Mouse (Mus musculus) urinary bladder, adult 2 months (tissue): Measurements from ENCODE around the gene Tenm4. TPM values are rescaled to one million over a fixed set of nuclear protein-coding genes. Genes with fewer than 3 reads are reported as not detected.

Experiments used
- DNase-seq: peaks from one replicate; pipeline ENCODE4 v3.0.0; 2022; ENCODE audit warnings: low spot score
- polyA plus RNA-seq: library from polyadenylated mRNA; depleted of rRNA; stranded (reverse); fragments of >200 nt; gene quantifications from 2 replicates; pipeline ENCODE4 v1.2.3, GENCODE M21; 2012

Tenm4 gene
- polyA plus RNA-seq, 1 experiment: 0.65 TPM

DNA sequence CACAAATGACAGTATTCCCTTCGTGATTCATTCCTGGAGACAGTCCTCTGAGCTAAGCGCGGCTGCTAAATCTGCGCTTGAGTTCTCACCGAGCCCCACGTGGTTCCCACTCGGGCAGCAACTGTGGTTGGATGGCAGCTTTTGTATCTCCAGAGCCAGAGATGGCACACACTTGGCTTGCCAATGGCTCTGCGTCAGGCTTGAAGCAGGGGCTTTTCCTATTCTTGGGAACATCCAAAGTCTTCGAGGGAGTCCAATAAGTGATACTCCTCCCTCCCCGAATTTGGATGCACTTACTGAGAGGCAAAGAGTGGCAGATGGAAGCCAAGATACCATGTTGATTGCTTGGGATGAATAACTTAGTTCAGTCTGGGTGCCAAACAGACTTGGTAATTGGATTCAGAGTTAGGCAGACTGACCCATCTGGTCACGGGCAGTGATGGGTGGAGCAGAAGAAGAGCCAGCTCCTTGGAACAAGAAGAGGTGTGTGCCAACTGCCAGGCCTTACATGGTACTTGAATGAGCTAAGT, 303.6 kb downstream of the Tenm4 start:
- no peak for DNase-seq

- no peak for DNase-seq
Observed at GRCm38 (mm10) chr7:96476987-96477613, 306.1 kb downstream of the Tenm4 start.

DNA sequence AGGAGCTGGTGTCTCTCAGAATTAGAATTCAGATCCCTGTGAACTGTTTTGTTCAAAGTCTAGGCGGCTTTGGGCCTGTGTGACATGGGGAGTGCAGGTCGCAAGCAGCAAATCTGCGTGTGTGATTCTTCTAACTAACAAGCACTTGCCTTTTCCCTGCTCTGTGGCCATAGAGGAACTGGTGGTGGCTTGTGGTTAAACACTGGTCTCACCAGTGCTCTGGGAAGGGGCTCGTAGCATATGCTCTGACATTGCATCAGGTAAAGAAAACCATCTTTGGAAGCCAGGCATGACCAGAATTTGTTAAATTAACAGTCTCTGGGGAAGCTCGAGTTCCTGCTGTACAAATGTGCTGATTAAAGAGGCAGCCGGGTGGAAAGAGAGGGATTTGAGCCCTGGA, 308.1 kb downstream of the Tenm4 start:
- no peak for DNase-seq

- DNase-seq: no peak
Observed at GRCm38 (mm10) chr7:96480351-96480983, 309.4 kb downstream of the Tenm4 start.

GRCm38 (mm10) chr7:96482953-96483352, 311.9 kb downstream of the Tenm4 start:
- DNase-seq: no peak

GRCm38 (mm10) chr7:96484006-96484581, 313.0 kb downstream of the Tenm4 start:
- no peak for DNase-seq

- no peak for DNase-seq
Observed at GRCm38 (mm10) chr7:96489348-96490076, 318.5 kb downstream of the Tenm4 start.

GRCm38 (mm10) chr7:96491896-96492295, 320.9 kb downstream of the Tenm4 start:
- DNase-seq: no peak

GRCm38 (mm10) chr7:96492696-96493095, 321.6 kb downstream of the Tenm4 start:
- DNase-seq: no peak

- DNase-seq: no peak
Observed at GRCm38 (mm10) chr7:96494057-96494456, 323.0 kb downstream of the Tenm4 start.

- no peak for DNase-seq
Observed at GRCm38 (mm10) chr7:96500108-96500507, 329.1 kb downstream of the Tenm4 start.

GRCm38 (mm10) chr7:96500797-96501196, 329.8 kb downstream of the Tenm4 start:
- DNase-seq: no peak

DNA sequence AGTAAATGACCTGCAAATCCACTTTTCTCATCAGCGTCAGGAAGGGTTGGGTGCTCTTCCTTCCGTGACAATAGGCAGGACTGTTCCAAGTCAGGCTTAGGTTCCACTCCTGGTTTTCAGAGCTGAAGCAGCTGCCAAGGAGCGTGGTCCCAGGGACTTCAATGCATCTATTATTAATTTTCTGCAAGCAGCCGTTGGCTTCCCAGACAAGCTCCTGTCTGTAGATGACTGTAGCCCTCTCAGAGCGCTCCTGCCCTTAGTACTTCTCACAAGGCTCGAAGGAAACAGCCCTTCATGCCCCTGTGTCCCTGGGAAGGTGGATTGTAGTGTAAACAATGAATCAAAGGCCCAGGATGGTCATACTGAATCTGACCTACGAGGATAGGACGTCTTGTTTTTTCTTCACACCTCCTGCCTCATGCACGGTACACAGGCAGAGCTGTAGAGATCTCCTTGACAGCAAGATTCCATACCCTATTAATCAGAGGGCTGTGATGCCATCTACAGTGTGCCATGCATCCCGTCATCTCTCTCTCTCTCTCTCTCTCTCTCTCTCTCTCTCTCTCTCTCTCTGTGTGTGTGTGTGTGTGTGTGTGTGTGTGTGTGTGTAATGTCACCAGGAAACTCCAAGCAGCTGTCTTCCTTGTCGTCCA, 331.4 kb downstream of the Tenm4 start:
- DNase-seq: no peak

GRCm38 (mm10) chr7:96505538-96505937, 334.5 kb downstream of the Tenm4 start:
- DNase-seq: no peak

DNA sequence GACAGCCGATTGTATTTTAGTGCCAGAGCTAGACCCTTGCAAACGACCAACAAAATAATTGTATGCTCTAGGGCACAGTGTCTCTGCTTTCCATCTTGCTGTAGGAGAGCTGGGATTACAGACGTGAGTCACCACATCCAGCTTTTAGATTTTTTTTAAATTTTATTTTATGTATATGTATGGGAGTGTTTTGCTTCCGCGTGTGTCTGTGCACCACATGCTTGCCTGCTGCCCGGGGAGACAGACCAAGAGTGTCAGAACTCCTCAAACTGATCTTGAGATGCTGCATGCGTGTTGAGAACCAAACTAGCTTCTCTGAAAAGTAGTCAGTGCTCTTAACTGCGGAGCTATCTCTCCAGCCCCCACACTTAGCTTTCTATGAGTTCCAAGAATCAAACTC, 336.0 kb downstream of the Tenm4 start:
- DNase-seq: no peak

DNA sequence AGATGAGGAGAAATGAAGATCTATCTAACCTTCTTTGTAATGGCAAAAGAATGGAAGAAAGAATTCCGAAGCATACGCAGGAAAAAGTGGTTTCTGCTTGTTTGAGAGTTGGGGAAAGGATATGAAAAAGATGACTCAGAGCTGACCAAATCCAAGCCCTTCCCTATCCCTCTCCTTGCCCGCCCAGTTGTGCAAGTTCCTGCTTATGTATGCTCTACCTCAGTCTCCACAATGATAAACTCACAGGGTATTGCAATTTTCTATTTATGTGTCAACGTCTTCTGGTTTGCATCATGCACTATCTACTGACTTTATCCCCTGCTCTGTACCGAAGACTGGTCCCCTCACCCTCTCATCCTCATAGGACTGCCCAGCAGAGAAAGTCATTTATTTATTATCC, 339.4 kb downstream of the Tenm4 start:
- DNase-seq: no peak

- DNase-seq: no peak
Observed at GRCm38 (mm10) chr7:96511018-96511609, 340.1 kb downstream of the Tenm4 start.

DNA sequence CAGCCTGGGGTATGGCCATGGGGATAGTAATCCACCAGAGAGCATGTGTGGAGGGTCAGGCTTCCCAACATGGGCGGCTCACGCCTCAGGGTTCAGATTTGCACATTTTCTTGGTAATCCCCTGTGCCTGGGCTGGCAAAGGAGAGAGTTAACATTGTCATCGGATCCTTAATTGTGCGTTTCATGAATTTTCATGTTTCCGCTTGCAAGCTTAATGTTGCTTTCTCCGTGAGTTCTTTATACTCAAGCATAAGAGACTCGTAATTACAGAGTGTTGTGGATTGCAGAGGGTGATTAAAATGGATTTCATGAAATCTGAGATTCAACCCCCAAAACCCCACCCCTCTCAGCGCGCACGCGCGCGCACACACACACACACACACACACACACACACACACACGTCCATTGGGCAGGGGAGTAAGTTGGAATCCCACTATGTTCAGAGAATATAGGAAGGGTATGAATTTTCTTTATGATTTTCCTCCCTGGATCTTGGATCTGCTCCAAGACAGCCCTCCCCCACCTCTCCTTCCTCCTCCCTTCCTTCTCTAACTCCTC, 341.0 kb downstream of the Tenm4 start:
- no peak for DNase-seq

GRCm38 (mm10) chr7:96519216-96519615, 348.2 kb downstream of the Tenm4 start:
- DNase-seq: no peak

DNA sequence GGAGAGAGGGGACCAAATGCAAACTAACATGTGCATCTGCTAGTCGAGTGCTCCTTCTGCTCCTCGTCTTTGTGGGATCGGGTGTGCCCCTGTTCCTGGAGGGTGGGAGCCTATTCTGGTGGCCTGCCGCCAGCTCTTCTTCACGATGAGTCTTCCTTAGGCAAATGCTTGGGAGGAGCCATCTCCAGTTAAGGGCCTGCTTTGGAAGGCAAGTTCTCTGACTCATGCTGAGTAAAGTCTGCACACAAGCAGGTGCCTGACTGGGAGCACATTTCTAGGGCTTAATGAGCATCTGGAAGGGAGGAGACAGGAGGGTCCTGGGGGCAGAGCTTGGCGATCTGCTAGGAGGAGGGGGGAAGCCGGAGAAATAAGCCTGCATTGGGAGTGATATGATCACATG, 350.9 kb downstream of the Tenm4 start:
- no peak for DNase-seq

DNA sequence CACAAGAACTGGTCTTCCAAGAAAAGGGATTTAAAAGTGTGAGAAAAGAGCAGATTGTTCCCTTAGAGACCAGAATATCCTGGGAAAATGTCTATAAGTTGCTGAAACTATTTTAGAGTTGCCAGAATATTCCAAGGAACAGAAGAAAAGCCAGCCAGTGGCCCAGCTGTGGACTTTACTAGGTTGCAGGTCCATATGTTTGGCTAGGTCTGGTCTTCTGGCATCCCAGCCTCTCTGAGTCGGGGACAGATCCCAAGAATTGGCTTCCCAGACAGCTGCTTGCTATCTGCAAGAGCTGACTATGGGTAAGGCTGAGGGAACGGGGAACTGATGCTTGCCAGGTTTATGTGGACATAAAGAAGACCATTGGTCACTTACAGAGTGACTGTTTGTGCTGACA, 352.6 kb downstream of the Tenm4 start:
- no peak for DNase-seq
